Mouse (Mus musculus): ENCODE measurements at regions not wholly inside any gene's neighbourhood (a gene's known extent, or its start where the extent isn't known, plus 50 kb on each side); places are given as distances from the start of the nearest gene placed in this dataset.
"Not testable (repeated sequence)": the region's sequence is repeated elsewhere in the genome, so short reads cannot be mapped to it uniquely, and the experiment has no call there.

DNA sequence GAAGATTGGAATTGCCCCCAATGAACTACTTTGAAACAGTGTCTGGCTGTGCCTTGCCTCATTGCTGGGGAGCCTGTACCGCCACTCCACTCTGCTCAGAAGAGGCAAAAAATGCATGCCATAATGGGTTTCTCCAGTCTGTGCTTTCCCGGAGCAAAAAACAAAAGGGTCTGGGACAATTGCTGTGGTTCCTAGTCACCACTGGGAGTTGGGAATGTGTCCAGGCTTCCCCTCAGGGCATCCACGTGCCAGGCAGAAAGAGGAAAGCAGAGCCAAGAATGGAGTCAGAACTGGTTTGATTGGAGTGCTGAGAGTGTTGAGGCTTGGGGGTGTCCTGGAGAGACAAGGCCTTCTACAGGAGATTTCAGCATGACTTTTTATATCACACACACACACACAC is 156.0 kb downstream of the Cbln4 start:
- Histone ChIP-seq H3K4me3 (ENCODE audit: low read depth, low read length) (no peak overlapping the region), H3K4me2 (replicated peaks; ENCODE audit: low read depth) (no peak overlapping the region), H3K4me1 (replicated peaks; ENCODE audit: control insufficient read depth, insufficient read depth, low read length) (no peaks in the 10 kb centered on the region), H3K27ac (ENCODE audit: low read depth, low read length) (no peak overlapping the region), H3K9ac (ENCODE audit: low read depth, low read length) (no peak overlapping the region), H3K9me3 (ENCODE audit: control insufficient read depth) (no peaks in the 10 kb centered on the region), H3K36me3 (ENCODE audit: control insufficient read depth, insufficient read depth) (no peaks in the 10 kb centered on the region), H3K27me3 (replicated peaks; ENCODE audit: control insufficient read depth, insufficient read depth, low read length) (no peaks in the 10 kb centered on the region)
- ATAC-seq = no peak
- TF ChIP-seq CTCF (IDR thresholded peaks at IDR 0.05; ENCODE audit: low read depth) = no peak
- WGBS = 94% methylated on average over 3 of the region's 3 CpGs

DNA sequence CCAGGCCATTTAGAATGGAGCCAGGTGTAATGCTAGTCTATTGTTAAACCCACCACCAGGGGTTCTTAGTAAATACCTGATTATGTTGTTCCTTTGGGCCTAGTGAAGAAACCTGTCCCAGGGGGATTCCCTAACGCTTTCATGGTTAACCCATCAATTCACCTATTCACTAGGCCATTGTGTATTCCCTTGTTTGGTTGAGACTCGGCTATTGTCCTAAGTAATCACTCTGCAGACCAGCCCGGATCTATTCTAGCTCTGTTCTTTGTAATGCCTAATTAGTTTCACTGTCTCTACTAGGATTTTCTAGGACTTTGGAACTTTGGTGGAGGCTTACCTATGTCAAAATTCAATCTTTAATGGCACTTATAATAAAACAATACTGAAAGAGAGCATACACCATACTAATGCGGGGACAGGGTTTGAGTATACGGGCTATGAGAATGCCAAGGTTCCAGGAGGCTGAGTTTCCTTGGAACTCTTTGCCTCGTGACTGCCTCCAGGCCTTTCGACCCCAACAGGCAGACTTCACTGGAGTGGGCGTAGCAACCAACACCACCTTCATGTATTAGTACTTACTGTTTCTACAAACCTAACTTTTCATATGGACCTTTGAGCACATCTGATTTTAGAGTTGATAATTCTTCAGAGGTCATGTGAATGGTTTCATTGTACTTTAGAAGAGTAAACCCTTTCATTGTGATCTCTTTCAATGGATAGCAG is 163.9 kb downstream of the Cbln4 start:
- not testable (repeated sequence) for H3K4me2 ChIP-seq (replicated peaks; ENCODE audit: low read depth); H3K27me3 ChIP-seq (replicated peaks; ENCODE audit: control insufficient read depth, insufficient read depth, low read length); H3K27ac ChIP-seq (ENCODE audit: low read depth, low read length); H3K9ac ChIP-seq (ENCODE audit: low read depth, low read length); H3K4me3 ChIP-seq (ENCODE audit: low read depth, low read length); ATAC-seq; H3K36me3 ChIP-seq (ENCODE audit: control insufficient read depth, insufficient read depth); H3K9me3 ChIP-seq (ENCODE audit: control insufficient read depth); H3K4me1 ChIP-seq (replicated peaks; ENCODE audit: control insufficient read depth, insufficient read depth, low read length)
- WGBS = 83% methylated on average over 8 of the region's 8 CpGs

DNA sequence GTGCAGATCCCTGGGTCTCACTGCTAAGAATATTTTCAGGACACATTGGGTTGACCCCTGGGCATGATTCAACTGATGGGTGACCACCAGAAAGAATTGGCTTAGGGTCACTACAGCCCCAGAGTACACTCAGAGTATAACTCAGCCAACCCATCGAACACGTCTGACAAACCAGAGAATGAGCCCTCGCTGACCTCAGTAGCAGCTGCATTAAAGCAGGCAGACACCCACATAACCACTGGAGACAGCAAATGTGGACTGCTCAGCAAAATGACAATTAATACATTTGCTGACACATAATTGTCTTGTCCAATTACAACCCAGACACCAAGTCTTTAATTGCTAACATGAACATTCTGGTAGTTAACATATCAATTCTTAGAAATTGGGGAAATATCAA is 175.7 kb downstream of the Cbln4 start:
- Histone ChIP-seq H3K27ac (ENCODE audit: low read depth, low read length) (no peak overlapping the region), H3K27me3 (replicated peaks; ENCODE audit: control insufficient read depth, insufficient read depth, low read length) (no peaks in the 10 kb centered on the region), H3K9ac (ENCODE audit: low read depth, low read length) (no peak overlapping the region), H3K4me3 (ENCODE audit: low read depth, low read length) (no peak overlapping the region), H3K4me1 (replicated peaks; ENCODE audit: control insufficient read depth, insufficient read depth, low read length) (no peaks in the 10 kb centered on the region), H3K9me3 (ENCODE audit: control insufficient read depth) (no peaks in the 10 kb centered on the region), H3K36me3 (ENCODE audit: control insufficient read depth, insufficient read depth) (no peaks in the 10 kb centered on the region), H3K4me2 (replicated peaks; ENCODE audit: low read depth) (no peak overlapping the region)
- ATAC-seq = no peak
- TF ChIP-seq CTCF (IDR thresholded peaks at IDR 0.05; ENCODE audit: low read depth) = no peak
- 81% methylated on average over 3 of the region's 3 CpGs for WGBS

DNA sequence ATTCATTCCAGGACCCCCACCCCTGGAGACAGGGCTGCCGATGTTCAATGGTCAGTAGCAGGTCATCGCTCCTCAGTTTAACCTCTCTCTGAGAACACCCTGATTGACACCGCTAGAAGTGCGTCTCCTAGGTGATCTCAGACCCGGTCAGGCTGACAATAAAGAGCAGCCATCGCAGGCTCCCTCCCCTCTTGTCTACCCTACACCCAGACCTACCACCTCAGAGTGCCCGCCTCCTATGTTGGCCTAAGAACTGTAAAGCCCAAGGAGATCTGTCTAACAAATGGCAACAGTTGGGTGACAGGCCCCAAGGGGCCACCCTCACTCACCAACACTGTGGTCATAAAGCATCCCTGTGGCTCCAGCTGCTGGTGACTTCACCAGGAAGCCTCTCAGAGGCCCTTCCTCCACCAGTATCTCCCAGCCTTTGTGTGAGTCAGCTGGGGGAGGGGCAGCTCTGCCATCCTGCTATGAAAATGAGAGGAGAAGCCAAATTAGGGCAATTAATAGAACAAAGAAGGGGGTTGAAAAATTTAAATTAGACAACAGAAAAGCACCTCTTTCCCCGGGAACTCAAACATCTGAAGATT is 178.8 kb downstream of the Cbln4 start:
- no peak overlapping the region for H3K9ac ChIP-seq (ENCODE audit: low read depth, low read length)
- no peak overlapping the region for H3K27ac ChIP-seq (ENCODE audit: low read depth, low read length)
- no peaks in the 10 kb centered on the region for H3K4me1 ChIP-seq (replicated peaks; ENCODE audit: control insufficient read depth, insufficient read depth, low read length)
- no peak overlapping the region for H3K4me3 ChIP-seq (ENCODE audit: low read depth, low read length)
- no peak overlapping the region for H3K4me2 ChIP-seq (replicated peaks; ENCODE audit: low read depth)
- no peaks in the 10 kb centered on the region for H3K36me3 ChIP-seq (ENCODE audit: control insufficient read depth, insufficient read depth)
- H3K9me3 ChIP-seq (ENCODE audit: control insufficient read depth) = no peaks in the 10 kb centered on the region
- no peak for ATAC-seq
- 93% methylated on average over 8 of the region's 8 CpGs for WGBS
- no peaks in the 10 kb centered on the region for H3K27me3 ChIP-seq (replicated peaks; ENCODE audit: control insufficient read depth, insufficient read depth, low read length)
- no peak for TF ChIP-seq CTCF (IDR thresholded peaks at IDR 0.05; ENCODE audit: low read depth)

DNA sequence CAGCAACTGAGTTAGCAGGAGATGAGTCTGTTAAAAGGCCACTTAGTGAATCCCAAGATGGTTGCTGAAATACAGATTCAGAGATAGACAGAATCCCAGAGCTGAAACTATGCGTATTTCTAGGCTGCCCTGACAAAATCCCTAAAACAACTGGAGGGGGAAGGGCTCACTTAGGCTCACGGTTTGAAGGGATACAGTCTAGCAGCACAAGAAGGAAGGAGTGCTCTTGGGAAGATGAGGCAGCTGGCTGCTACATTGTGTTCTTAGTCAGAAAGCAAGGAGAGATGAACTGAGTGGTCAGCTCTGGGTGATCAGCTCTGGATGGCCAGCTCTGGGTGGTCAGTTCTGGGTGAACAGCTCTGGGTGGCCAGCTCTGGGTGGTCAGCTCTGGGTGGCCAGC is 180.6 kb downstream of the Cbln4 start:
- ATAC-seq = no peak
- Histone ChIP-seq H3K4me1 (replicated peaks; ENCODE audit: control insufficient read depth, insufficient read depth, low read length) (no peaks in the 10 kb centered on the region), H3K36me3 (ENCODE audit: control insufficient read depth, insufficient read depth) (no peaks in the 10 kb centered on the region), H3K27ac (ENCODE audit: low read depth, low read length) (no peak overlapping the region), H3K27me3 (replicated peaks; ENCODE audit: control insufficient read depth, insufficient read depth, low read length) (no peaks in the 10 kb centered on the region), H3K4me3 (ENCODE audit: low read depth, low read length) (no peak overlapping the region), H3K9ac (ENCODE audit: low read depth, low read length) (no peak overlapping the region), H3K4me2 (replicated peaks; ENCODE audit: low read depth) (no peak overlapping the region), H3K9me3 (ENCODE audit: control insufficient read depth) (no peaks in the 10 kb centered on the region)
- no peak for TF ChIP-seq CTCF (IDR thresholded peaks at IDR 0.05; ENCODE audit: low read depth)
- 97% methylated on average over 2 of the region's 2 CpGs for WGBS

DNA sequence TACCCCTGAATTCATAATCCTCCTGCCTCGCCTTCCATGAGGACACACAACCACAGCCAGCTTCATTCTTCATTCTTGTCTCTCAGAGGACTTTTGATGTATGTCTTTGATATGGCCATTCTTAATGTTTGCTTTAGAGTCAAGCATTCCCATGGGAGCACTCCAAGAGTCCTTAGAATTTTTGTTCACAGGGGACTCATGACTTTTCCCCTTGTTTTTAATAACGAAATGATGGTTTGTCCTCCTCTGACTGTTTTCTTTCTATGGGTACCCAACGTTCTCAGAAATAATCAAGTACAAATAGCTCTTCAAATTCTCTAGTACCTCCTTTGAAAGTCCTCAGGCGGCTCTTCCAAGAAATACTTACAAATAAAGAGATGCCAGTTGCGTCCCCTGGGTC is 184.4 kb downstream of the Cbln4 start:
- Histone ChIP-seq H3K36me3 (ENCODE audit: control insufficient read depth, insufficient read depth) (no peaks in the 10 kb centered on the region), H3K4me2 (replicated peaks; ENCODE audit: low read depth) (no peak overlapping the region), H3K27me3 (replicated peaks; ENCODE audit: control insufficient read depth, insufficient read depth, low read length) (0 out of 2 replicates have a peak, but pooled peaks cover 3% of the 10 kb centered on the region), H3K4me3 (ENCODE audit: low read depth, low read length) (no peak overlapping the region), H3K4me1 (replicated peaks; ENCODE audit: control insufficient read depth, insufficient read depth, low read length) (no peaks in the 10 kb centered on the region), H3K9me3 (ENCODE audit: control insufficient read depth) (no peaks in the 10 kb centered on the region), H3K9ac (ENCODE audit: low read depth, low read length) (no peak overlapping the region), H3K27ac (ENCODE audit: low read depth, low read length) (no peak overlapping the region)
- no peak for ATAC-seq
- TF ChIP-seq CTCF (IDR thresholded peaks at IDR 0.05; ENCODE audit: low read depth) = no peak
- 67% methylated on average over 5 of the region's 5 CpGs for WGBS

Measured in intestine, postnatal 0 days (tissue).